Mouse (Mus musculus) granulocyte monocyte progenitor cell, adult 5-6 weeks (primary cell): ENCODE results near the gene Ezh1. TPM values are rescaled to one million over a fixed set of nuclear protein-coding genes. Genes with fewer than 3 reads are reported as not detected.

Experiments used
- ATAC-seq: replicated peaks from 2 replicates; pipeline ENCODE4 v1.8.0; 2016; ENCODE audit warnings: mild to moderate bottlenecking, moderate TSS enrichment, inconsistent platforms; ENCODE audit not compliant: poor library complexity, severe bottlenecking
- total RNA-seq, 2 experiments: library from RNA; stranded (forward) in 1 of 2; stranded (reverse) in 1 of 2; fragments of 200-712, 200-1000 nt in 1 of 2; fragments of >200 nt in 1 of 2; fragmentation: Nextera tagmentation in 1 of 2; gene quantifications; 2 replicates each; pipeline ENCODE4 v1.2.3; 2014 to 2017

Gene Ezh1
- total RNA-seq, 2 experiments from 2014 or later = 17.7 to 31.0 TPM

GRCm38 (mm10) chr11:101248258-101248994 is 22.2 kb upstream of the Ezh1 start:
- 0 out of 2 replicates have a peak, but pooled peaks have one; percentile 33 for ATAC-seq

- ATAC-seq = no peak
Measured at GRCm38 (mm10) chr11:101247521-101248030, 21.3 kb upstream of the Ezh1 start.

- ATAC-seq = peak; percentile 46
Measured at GRCm38 (mm10) chr11:101246702-101247012, 20.4 kb upstream of the Ezh1 start.

GRCm38 (mm10) chr11:101245855-101246701 is 19.8 kb upstream of the Ezh1 start, which contains the start of gene Ramp2:
Gene Ramp2, plus strand, starts transcription at chr11:101246028.
- peak; percentile 73 for ATAC-seq

GRCm38 (mm10) chr11:101245071-101245470 is 18.8 kb upstream of the Ezh1 start:
- ATAC-seq = no peak

- no peak for ATAC-seq
Measured at GRCm38 (mm10) chr11:101238071-101238647, 11.9 kb upstream of the Ezh1 start.

GRCm38 (mm10) chr11:101236782-101237181 is 10.5 kb upstream of the Ezh1 start:
- no peak for ATAC-seq

- ATAC-seq = no peak
Measured at GRCm38 (mm10) chr11:101235429-101235828, 9.2 kb upstream of the Ezh1 start.

GRCm38 (mm10) chr11:101234124-101234523 is 7.9 kb upstream of the Ezh1 start:
- ATAC-seq = no peak

- ATAC-seq = no peak
Measured at GRCm38 (mm10) chr11:101233240-101233639, 7.0 kb upstream of the Ezh1 start.

- ATAC-seq = peak; percentile 82
Measured at GRCm38 (mm10) chr11:101232010-101232839, 6.0 kb upstream of the Ezh1 start.

GRCm38 (mm10) chr11:101230991-101231871 is 5.0 kb upstream of the Ezh1 start:
- no peak for ATAC-seq

- ATAC-seq = no peak
Measured at GRCm38 (mm10) chr11:101230526-101230925, 4.3 kb upstream of the Ezh1 start.

GRCm38 (mm10) chr11:101230061-101230511 is 3.8 kb upstream of the Ezh1 start:
- no peak for ATAC-seq

- ATAC-seq = peak; percentile 36
Measured at GRCm38 (mm10) chr11:101229361-101229900, 3.2 kb upstream of the Ezh1 start.

GRCm38 (mm10) chr11:101225331-101226064 is 765 bp downstream of the Ezh1 start:
- no peak for ATAC-seq

GRCm38 (mm10) chr11:101224337-101224736 is 1.9 kb downstream of the Ezh1 start:
- no peak for ATAC-seq
